Mouse (Mus musculus): ENCODE measurements around the gene Cisd1.

- no peak for TF ChIP-seq CTCF (IDR thresholded peaks at IDR 0.05; ENCODE audit: low read depth, low read length)
- no peak for TF ChIP-seq POLR2A (IDR thresholded peaks at IDR 0.05; ENCODE audit: extremely low read depth, insufficient read depth, low read length)
Measured at GRCm38 (mm10) chr10:71316497-71316896, 28.3 kb downstream of the Cisd1 start.
